Mouse (Mus musculus) frontal cortex, postnatal 36 days (tissue): ENCODE measurements around the gene Msh2.

Source experiments
- DNase-seq, 2 experiments: peaks; one replicate each; pipeline ENCODE4 v3.0.0; 2022; ENCODE audit warnings: low spot score in 2 of 2

Gene Msh2

GRCm38 (mm10) chr17:87698996-87699765, 27.1 kb downstream of the Msh2 start:
- DNase-seq: no peak

- no peak for DNase-seq
Observed at GRCm38 (mm10) chr17:87700101-87700500, 28.0 kb downstream of the Msh2 start.

- no peak for DNase-seq
Observed at GRCm38 (mm10) chr17:87724727-87725126, 52.6 kb downstream of the Msh2 start.

GRCm38 (mm10) chr17:87726489-87727356, 54.6 kb downstream of the Msh2 start:
- DNase-seq: peak; percentile 36 to 69

- DNase-seq: no peak
Observed at GRCm38 (mm10) chr17:87731962-87732361, 59.8 kb downstream of the Msh2 start.

- DNase-seq: no peak
Observed at GRCm38 (mm10) chr17:87734471-87734870, 62.3 kb downstream of the Msh2 start.

- DNase-seq: no peak
Observed at GRCm38 (mm10) chr17:87737144-87737543, 65.0 kb downstream of the Msh2 start.

GRCm38 (mm10) chr17:87739835-87740234, 67.7 kb downstream of the Msh2 start:
- no peak for DNase-seq

GRCm38 (mm10) chr17:87744985-87745925, 73.1 kb downstream of the Msh2 start:
- DNase-seq: peak; percentile 80 to 93

- peak; percentile 66 to 68 for DNase-seq
Observed at GRCm38 (mm10) chr17:87745926-87746888, 74.1 kb downstream of the Msh2 start.

- no peak for DNase-seq
Observed at GRCm38 (mm10) chr17:87760315-87760714, 88.2 kb downstream of the Msh2 start.

- DNase-seq: peak; percentile 31 to 57
Observed at GRCm38 (mm10) chr17:87763146-87763545, 91.0 kb downstream of the Msh2 start.

GRCm38 (mm10) chr17:87765031-87765430, 92.9 kb downstream of the Msh2 start:
- DNase-seq: no peak

GRCm38 (mm10) chr17:87766888-87767287, 94.8 kb downstream of the Msh2 start:
- DNase-seq: no peak

- no peak for DNase-seq
Observed at GRCm38 (mm10) chr17:87770766-87771165, 98.6 kb downstream of the Msh2 start.

- no peak for DNase-seq
Observed at GRCm38 (mm10) chr17:87773175-87773574, 101.0 kb downstream of the Msh2 start.
